Mouse (Mus musculus) heart, adult 9 months (tissue): ENCODE measurements around the gene Ldhc.
"Not testable (repeated sequence)": the region's sequence is repeated elsewhere in the genome, so short reads cannot be mapped to it uniquely, and the experiment has no call there.

Experiments used
- DNase-seq, 2 experiments: peaks; one replicate each; pipeline ENCODE4 v3.0.0; 2022; ENCODE audit warnings: low spot score in 2 of 2

The Ldhc gene

DNA sequence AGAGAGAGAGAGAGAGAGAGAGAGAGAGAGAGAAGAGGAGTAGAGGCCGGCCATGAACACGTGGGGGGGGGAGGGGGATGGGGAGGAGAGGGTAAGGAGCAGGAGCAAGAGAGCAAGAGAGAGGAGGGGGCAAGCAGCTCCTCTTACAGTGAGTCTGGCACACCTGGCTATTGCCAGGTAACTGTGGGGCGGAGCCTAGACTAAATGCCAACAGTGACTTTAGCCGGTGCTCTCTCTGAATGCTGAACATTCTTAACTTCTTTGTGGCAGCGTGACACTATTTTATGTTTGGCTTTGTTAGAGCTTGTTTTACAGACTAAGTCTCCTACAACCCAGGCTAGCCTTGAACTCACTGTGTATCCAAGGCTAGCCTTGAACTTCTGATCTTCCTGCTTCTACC, 18.7 kb upstream of the Ldhc start:
- no peak for DNase-seq

DNA sequence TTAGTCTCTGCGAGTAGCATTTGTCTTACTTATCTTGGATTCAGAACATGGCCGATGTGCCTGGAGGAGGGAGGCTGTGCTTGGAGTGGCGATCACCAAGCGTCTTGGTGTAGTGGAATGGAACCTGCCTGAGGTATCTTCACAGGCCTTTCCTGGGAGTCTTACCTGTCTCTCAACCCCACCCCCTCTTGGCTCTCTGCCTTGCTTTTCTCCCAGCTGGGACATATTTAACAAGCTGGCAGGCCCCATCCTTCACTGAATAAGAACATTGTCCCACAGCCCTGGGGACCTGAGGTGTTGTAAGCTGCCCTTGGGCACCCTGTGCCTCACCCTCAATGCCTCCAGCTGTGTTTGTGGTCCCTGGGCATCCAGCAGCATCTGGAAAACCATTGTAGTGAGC, 17.4 kb upstream of the Ldhc start:
- no peak for DNase-seq

- DNase-seq = peak; percentile 92 to 93
These were observed 15.6 kb upstream of the Ldhc start for GRCm38 (mm10) chr7:46845211-46845977.

- no peak for DNase-seq
These were observed 15.0 kb upstream of the Ldhc start for GRCm38 (mm10) chr7:46845978-46846485.

DNA sequence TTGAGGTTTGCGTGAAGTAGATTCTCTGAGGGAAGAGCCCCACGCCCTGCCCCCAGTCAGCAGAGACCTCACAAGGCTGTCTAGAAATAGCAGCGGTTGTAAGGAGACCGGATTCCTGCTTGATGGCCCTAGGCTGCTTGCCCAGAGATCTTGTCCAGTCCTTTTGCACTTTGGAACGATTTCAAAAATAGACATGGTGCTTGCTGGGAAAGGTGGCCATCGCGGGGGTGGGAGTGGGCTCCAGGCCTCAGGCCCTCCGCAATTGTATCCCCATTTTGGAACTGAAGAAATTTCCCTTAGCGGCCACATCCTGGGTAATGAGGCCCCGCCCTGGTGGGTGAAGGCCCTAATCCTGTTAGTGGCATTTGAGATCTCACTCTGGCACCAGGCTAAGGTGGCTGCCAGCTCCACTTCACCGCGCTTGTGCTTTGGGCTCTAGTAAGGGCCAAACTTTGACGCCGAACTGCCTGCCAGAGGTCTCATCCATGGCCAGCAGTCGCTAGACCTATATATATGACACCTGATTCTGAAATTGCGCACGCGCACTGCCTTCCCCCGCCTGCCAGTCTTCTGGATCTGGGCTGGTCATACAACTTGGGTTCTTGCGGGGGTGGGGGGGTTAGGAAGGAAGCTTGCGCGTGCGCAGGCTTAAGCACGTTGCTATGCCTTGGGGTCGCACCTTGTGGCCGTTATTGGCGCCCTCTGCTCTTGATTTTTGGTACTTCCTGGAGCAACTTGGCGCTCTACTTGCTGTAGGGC, 14.3 kb upstream of the Ldhc start:
- DNase-seq = peak; percentile 69 to 73

GRCm38 (mm10) chr7:46849287-46849686, 11.7 kb upstream of the Ldhc start:
- DNase-seq = no peak

DNA sequence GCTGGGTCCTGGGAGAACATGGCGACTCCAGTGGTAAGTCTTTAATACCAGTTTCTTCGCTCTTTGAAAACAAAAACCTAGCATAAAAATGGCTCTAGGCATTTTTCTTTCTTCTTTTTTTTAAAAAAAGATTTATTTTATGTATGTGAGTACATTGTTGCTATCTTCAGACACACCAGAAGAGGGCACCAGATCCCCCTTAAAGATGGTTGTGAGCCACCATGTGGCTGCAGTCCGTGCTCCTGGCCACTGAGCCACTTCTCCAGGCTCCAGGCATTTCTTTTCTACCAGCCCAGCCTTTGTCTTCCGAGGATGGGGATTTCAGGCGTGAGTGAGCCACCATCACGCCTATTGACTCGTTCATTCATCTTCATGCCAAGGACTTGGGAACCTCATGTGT, 10.0 kb upstream of the Ldhc start:
- DNase-seq = no peak

- no peak for DNase-seq
These were observed 8.3 kb upstream of the Ldhc start for GRCm38 (mm10) chr7:46852666-46853065.

- DNase-seq = no peak
These were observed 7.6 kb upstream of the Ldhc start for GRCm38 (mm10) chr7:46853365-46853764.

DNA sequence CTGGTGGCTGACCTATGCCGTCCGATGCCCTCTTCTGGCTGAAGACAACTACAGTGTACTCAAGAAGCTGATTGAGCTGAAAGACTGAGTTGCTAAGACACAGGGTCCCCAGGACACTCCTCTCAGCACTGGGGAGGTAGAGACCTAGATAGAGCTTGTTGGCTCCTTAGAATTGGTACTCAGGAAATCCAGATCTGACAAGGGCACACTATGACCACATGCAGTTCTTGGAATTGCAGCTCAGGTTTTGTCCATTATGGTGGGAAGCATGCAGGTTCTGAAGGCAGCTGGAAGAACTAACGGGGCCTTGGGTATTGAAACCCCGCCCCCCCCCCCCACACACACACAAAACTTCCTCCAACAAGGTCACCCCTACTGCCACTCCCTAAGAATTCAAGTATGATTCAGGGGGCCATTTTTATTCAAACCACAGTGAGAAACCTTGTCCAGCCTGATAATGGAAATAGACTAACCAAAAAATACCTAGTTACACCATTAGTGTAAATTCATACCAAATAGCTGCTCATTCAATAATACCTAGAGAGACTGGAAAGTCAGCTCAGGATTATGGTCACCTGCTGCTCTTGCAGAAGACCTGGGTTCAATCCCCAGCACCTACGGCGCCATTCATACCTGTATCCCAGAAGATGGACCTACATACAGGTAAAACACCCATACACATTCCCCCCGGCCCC, 5.0 kb upstream of the Ldhc start:
- DNase-seq = no peak

- DNase-seq = no peak
These were observed 3.6 kb upstream of the Ldhc start for GRCm38 (mm10) chr7:46857436-46857835.

GRCm38 (mm10) chr7:46859031-46859430, 2.0 kb upstream of the Ldhc start:
- DNase-seq = no peak

- DNase-seq = no peak
These were observed 11.0 kb downstream of the Ldhc start for GRCm38 (mm10) chr7:46871988-46872387.

DNA sequence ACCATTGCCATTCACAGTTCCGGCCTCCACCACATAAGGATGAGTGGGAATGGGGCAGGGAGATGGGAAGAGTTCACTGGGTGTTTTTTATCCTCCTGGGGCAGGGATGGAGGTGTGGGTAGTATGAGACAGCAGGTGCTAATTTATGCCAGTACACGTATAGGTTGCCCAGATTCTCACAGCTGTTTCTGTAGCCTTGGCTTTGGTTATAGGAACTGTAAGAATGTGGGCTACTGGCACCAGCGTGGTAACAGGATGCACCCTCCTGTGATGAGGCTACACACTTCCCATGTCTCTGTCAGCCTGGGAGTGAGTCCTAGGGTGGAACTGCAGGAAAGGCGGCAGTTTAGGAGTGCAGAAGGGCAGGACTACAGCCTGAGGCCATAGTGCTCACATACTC, 15.8 kb downstream of the Ldhc start:
- no peak for DNase-seq

GRCm38 (mm10) chr7:46877255-46877654, 16.3 kb downstream of the Ldhc start:
- no peak for DNase-seq

DNA sequence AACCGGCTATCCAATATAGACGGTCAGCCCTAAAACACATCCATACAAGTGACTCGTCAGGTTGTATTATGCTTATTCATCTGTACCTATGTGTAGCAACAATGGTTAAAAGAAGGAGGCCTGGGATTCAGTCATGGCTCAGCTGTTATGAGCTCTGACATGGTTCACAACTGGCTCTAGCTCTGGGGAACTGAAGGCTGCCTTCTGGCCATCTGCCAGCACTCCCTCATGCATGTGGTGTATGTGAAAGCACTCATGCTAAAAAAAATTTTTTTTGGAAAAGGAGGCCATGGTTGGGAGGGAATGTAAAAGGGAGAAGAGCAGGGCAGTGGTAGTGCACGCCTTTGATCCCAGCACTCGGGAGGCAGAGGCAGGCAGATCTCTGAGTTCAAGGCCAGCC, 18.8 kb downstream of the Ldhc start:
- DNase-seq = no peak

- DNase-seq = no peak
These were observed 20.0 kb downstream of the Ldhc start for GRCm38 (mm10) chr7:46880992-46881391.

- DNase-seq = not testable (repeated sequence)
These were observed 20.9 kb downstream of the Ldhc start for GRCm38 (mm10) chr7:46881941-46882340.

DNA sequence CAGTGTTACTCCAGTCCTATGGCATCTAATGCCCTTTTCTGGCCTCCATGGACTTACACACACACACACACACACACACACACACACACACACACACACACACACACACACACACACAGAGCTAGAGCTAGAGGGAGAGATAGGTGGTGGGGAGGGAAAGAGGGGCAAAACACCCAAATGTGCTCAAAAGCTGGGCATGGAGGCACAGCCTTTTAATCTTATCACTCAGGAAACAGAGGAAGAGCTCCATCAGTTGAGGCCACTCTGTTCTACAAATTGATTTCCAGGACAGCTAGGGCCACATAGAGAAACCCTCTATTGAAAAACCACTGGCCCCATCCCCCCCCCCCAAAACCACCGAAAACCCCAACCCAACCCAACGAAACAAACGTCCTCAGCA, 22.3 kb downstream of the Ldhc start:
- DNase-seq = no peak

DNA sequence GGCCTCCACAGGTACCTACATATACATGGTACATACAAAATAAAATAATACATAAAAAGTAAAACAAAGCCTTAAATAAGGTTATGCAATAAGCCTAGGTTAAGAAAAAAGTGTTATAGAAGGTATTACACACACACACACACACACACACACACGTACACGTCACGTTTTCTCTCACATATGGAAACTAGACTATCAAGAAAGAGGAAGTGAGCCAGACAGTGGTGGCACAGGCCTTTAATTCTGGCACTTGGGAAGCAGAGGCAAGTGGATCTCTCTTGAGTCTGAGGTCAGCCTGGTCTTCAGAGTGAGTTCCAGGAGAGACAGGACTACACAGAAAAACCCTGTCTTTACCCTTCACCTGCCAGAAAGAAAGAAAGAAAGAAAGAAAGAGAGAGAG, 34.5 kb downstream of the Ldhc start:
- DNase-seq = no peak

DNA sequence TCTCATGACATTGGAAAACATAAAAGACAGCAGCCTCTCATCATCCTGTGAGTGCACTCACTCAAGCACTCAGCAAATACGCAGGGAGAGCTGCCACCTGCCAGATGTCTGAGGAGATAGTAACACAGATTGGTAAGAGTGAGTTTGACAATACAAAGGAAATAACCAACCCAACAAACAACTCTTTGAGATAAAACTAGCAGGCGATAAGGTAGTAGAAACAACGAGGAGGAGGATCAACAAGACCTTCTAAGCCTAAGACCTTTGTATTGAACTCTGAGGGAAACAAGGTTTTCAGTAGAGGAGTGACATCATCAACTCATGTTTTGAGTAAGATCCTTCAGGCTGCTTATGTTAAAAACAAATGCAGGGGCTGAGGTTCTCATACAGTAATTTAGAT, 38.3 kb downstream of the Ldhc start:
- DNase-seq = no peak

- DNase-seq = no peak
These were observed 50.2 kb downstream of the Ldhc start for GRCm38 (mm10) chr7:46911250-46911649.

DNA sequence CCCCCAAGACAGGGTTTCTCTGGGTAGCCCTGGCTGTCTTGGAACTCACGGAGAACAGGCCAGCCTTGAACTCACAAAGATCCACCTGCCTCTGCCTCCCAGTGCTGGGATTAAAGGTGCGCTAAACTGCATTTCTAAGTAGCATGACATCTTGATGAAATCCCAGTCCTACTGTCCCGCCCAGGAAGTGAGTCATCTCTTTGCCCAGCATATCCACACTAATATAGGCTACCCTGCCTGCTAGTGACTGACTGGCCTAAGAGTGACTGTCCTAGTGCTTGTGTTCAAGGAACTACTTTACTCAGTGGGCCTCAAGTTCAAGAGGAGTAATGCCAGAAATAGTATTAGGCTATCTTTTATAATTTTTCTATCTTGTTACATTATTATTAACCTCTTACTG, 55.4 kb downstream of the Ldhc start:
- DNase-seq = no peak
